Mouse (Mus musculus): ENCODE measurements around the gene Auh. TPM values are rescaled to one million over a fixed set of nuclear protein-coding genes. Genes with fewer than 3 reads are reported as not detected.

Gene Auh
- total RNA-seq, 2 experiments from 2014 or later = 139 to 141 TPM

- intact Hi-C loops (cut with DNase I) = no loop called here
- DNase-seq = no peak
These were observed 82.0 kb downstream of the Auh start for GRCm38 (mm10) chr13:52847481-52847880.

- intact Hi-C loops (cut with DNase I) = no loop called here
- DNase-seq = no peak
These were observed 82.4 kb downstream of the Auh start for GRCm38 (mm10) chr13:52847071-52847470.

GRCm38 (mm10) chr13:52845618-52846017 is 83.9 kb downstream of the Auh start:
- intact Hi-C loops (cut with DNase I) = no loop called here
- DNase-seq = no peak

GRCm38 (mm10) chr13:52843536-52844178 is 85.8 kb downstream of the Auh start:
- intact Hi-C loops (cut with DNase I) = no loop called here
- no peak for DNase-seq

DNA sequence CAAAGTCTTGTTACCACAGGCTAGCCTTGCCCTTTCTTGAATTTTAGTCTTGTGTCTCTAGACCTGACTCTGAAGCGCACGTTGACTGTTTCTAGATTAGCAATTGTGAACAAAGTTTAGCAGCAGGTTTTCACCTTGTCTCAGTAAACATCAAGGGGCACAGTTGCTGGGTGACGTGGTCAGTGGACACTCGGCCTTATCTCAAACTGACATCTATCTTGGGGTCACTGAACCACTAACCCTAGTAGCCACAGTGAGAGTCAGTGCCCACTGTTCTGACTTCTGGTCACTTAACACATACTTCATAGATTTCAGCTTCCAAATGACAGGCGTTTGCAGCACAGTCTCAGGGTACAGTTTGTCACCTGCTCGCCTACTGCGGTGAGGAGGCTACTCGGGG is 93.2 kb downstream of the Auh start:
- intact Hi-C loops (cut with DNase I) = no loop called here
- no peak for DNase-seq

GRCm38 (mm10) chr13:52834591-52834990 is 94.9 kb downstream of the Auh start:
- DNase-seq = no peak
- intact Hi-C loops (cut with DNase I) = no loop called here

DNA sequence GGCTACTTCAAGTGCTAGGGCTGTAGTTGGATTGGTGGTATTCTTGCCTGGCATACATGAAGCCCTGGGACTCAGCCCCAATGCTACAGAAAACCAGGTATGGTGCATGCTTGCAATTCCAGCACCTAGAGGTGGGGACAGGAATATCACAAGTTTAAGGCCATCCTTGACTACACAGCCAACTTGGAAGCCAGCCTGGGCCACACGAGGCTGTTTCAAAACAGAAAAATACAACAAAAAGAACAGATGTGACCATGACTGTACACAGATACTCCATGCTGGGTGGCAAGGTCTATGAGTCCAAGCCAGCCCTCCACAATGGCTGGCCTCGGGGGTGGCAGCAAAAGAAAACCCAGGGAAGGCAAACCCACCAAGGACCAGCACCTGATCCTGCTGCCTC is 95.7 kb downstream of the Auh start:
- intact Hi-C loops (cut with DNase I) = no loop called here
- no peak for DNase-seq

GRCm38 (mm10) chr13:52833220-52833619 is 96.3 kb downstream of the Auh start:
- DNase-seq = no peak
- intact Hi-C loops (cut with DNase I) = no loop called here

DNA sequence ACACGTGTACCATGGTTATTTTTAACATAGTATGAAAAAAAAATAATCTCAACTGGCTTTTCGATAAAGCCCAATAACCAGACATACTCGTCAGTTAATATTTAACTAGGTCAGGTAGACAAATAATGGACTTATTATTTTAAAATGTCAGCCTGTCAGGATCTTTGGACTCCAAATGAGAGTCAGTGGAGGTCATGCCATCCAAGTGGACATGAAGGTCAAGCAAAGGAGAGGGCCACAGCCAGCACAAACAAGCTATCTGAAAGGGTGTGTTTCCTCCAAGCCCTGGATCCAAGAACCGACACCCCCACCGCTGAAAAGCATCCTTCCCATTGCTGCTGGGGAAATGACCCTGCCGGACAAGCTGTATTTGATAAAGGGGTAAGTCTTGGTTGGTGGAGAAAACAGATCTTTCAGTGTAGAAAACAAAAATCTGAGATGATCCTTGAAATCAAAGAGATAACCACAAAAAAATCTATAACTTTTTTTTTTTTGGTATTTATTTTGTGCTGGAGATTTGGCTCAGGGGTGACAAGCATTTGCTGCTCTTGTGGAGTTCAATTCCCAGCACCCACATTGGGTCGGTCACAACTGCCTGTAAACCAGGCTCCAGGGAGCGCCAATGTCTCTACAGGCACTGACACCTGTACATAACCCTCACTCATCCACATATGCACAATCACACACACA is 96.9 kb downstream of the Auh start:
- DNase-seq = no peak
- intact Hi-C loops (cut with DNase I) = no loop called here

GRCm38 (mm10) chr13:52831037-52831757 is 98.3 kb downstream of the Auh start:
- intact Hi-C loops (cut with DNase I) = no loop called here
- no peak for DNase-seq

DNA sequence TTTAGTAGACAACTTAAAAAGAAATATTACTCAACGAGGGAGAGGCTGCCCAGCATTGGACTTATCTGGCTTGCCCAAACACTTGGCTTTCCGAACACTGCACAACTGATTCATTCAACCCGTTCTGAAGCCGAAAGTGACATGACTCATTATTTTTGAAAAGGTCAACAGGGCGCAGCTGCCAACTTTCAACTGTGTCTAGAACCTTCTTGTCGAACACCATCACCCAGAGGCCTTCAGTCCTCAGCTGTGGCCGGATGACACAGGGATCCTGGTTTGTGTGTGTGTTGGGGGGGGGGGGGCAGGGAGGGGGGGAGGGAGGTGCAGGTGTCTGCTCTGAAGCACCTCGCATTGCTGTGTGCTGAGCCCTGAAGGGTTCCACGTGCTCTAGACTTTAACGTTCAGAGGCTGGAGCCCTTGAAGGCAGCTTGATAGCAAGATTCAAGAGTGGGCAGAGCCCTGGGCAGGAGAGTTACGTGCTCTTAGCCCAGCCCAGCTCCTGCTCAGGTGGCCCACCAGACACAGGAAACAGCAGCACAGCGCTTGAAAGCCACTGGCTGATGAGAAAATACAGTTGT is 100.4 kb downstream of the Auh start:
- DNase-seq = peak; percentile 30 to 47
- intact Hi-C loops (cut with DNase I) = no loop called here

DNA sequence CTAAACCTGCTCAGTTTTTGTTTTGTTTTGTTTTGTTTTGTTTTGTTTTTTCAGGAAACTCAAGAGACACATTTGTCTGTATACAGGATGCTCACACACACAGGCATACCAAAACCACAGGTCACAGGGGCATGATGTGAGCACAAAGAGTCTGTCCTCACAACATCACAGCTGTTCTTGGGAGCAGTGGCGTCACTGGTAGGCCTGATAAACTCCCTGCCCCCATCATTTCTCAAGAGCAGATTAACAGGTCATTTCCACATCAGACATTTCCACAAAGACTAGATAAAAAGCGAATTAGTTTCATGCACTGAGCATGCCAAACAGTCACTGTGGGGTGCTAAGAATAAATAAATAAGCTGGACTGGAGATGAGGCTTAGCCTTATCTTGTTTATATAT is 101.3 kb downstream of the Auh start:
- intact Hi-C loops (cut with DNase I) = no loop called here
- no peak for DNase-seq

- intact Hi-C loops (cut with DNase I) = no loop called here
- no peak for DNase-seq
These were observed 102.8 kb downstream of the Auh start for GRCm38 (mm10) chr13:52826666-52827065.

DNA sequence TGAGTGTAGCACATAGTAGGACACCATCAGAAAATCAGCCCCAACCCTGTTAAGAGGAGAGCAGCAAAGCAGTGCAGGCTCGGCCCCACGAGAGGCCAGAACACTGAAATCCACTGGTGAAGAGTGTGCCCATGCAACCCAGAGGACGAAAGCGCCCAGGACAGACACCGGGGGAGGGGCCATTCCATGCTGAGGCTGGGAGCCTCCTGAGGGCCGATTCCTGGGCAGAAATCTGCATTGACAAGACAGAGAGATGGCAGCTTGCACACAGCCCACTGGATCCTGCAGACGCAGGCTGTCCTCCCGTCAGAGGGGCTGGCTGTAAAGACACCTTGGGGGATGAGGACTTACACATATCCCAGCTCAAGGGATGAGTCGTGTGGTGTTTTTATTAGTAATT is 104.7 kb downstream of the Auh start:
- intact Hi-C loops (cut with DNase I) = loop anchor here (5.0 kb wide), 2 partner anchors 57 to 103 kb away; partner anchors contain the start of gene Auh
- DNase-seq = no peak

DNA sequence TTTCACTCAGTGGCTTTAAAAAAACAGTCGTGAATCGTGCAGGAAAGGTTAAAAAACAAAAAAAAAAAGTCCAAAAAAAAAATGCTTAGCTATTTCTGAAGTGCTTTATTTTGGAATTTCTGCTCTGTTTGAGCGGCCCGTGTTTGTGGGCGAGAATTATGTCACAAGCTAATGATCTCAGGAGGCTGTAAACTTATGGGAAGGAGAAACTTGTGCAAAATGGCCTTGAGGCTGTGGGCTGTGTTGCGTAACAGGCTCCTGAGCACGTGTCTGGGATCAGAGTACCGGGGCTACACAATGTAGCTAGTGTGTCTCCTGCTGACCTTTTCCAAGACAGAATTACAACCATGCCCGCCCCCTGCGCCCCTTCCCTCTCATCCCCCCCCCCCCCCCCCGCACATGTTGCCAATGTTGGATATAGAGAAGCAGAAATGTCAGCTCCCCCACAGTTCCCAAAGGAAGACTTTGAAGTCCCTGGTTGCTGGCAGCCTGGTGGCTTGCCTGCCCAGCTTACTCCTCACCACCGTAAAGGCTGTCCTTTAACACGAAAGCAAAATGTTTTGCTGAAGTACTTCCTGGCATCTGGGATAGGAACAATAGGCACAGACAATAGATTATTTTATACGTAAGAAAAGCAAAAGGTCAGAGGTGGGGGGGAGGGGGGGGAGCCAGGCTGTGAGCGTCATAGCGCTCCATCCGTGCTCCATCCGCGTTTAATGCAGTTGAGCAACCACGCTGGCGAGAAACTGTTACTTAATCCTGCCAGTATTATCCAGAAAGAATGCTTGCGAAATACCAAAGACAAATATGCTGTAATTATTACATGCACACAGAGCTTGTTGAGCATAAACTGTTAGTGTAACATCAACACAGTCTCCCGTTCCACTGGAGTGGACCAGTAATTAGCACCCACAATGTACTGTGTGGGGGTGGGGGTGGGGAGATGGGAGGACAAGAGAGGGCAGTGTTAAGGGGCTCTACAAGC is 107.0 kb downstream of the Auh start:
- intact Hi-C loops (cut with DNase I) = loop anchor here (2.0 to 5.0 kb wide), 3 partner anchors 55 to 158 kb away; partner anchors contain the start of genes Auh and Nfil3
- peak; percentile 52 to 56 for DNase-seq

DNA sequence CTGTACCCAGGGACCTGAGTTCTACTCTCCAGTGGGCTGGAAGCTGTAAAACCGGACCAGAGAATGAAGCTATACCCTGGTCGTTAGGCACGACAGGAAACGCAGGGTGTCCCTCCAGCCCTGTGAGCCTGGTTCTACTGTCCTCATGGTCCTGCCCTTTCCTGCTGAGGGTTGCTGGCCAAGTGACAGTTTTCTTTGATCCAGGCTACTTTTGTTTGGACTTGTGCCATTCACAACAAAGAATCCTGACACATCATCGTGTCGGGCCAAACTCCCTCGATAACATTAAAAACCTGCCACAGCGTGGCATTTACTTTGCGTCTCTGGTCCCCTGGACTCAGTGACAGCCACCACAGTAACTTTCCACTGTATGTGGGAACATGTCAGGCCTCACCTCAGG is 107.9 kb downstream of the Auh start:
- intact Hi-C loops (cut with DNase I) = loop anchor here (5.0 kb wide), 2 partner anchors 54 to 106 kb away; partner anchors contain the start of gene Auh

DNA sequence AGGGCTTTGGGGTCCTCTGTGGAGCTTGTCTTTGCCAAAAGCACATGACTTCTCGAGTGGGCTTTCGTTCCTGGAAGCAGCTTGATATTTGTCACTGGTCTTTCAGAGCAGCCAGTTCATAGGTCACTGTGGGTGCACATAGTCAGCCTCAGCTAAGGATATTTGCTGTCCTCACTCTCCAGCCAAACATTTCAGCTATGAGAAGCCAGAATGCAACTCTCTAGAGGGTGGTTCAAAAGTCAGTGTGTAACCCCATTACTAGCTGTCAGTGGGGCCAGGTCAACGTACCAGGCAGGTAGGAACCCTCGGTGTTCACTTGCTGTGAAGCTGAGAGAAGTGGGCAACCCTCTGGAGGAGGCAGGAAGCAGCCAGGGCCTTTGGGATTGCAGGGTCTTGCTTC is 109.6 kb downstream of the Auh start:
- intact Hi-C loops (cut with DNase I) = loop anchor here (5.0 kb wide), 2 partner anchors 53 to 107 kb away; partner anchors contain the start of gene Auh

More for the DNA sequence above, 107.9 kb downstream of the Auh start:
- DNase-seq = peak; percentile 34 to 51

DNA sequence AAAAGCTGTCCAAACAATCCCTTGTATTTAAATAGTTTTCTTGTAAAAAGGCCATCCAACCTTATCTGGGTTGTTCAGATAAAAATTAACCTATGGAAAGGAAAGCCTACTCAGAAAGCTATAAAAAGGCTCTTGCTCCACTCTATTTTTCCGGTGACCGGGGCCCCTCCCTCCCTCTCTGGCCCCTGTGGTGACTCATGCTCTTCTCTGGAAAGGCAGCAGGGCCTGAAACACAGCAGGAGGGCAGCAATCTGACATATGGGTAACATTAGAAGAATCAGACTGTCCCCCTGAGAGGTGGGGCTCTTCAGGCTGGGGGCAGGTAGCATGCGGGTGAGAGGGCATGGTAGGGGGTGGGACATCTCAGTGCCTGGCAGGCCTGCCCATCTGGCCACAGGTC is 110.7 kb downstream of the Auh start:
- intact Hi-C loops (cut with DNase I) = no loop called here

More for the DNA sequence above, 109.6 kb downstream of the Auh start:
- no peak for DNase-seq

DNA sequence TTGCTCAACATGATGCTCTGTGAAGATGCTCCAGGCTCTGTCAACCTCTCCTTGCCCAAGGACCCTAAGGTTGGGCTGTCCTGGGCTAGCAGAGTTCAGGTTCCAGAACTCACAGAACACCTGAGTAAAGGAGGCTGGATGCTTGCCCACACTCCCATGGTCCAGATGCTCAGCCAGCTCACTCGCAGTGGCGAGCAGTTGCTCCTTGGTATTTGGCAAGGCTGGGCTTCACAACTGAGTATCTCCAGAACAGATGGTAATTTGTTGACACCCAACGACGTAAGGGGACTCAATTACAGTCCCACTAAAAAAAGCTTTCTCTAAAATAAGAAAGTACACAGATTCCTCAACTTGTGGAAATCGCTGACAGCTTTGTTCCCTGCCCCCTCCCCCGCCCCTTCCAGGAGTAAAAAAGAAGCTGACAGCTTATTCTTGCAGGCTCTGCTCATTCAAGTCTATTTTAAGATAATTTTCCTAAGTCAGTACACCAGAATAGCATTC is 111.4 kb downstream of the Auh start:
- intact Hi-C loops (cut with DNase I) = no loop called here
- DNase-seq = no peak

More for the DNA sequence above, 110.7 kb downstream of the Auh start:
- peak; percentile 42 to 52 for DNase-seq

DNA sequence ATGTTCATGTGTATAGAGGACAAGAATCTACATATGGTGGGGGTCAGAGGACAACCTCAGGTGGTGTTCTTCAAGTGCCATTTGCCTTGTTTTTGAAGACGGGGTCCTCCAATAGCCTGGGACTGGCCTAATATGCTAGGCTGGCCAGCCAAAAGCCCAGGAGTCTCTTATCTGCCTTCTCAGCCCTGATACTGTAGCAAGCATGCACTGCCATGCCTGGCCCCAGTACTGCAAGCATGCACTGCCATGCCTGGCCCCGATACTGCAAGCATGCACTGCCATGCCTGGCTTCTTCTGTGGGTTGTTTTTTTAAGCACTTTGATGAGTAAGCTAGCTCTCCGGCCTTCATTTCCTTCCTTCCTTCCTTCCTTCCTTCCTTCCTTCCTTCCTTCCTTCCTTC is 115.7 kb downstream of the Auh start:
- intact Hi-C loops (cut with DNase I) = no loop called here
- no peak for DNase-seq
